Mouse (Mus musculus) 416B (cell line): ENCODE results near the gene Camta1.
A peak's percentile ranks its signal among the peaks of the same experiment; 100 is the strongest.

Experiments
- DNase-seq: peaks from one replicate; pipeline ENCODE4 v3.0.0; 2011; ENCODE audit warnings: low read depth

The Camta1 gene

DNA sequence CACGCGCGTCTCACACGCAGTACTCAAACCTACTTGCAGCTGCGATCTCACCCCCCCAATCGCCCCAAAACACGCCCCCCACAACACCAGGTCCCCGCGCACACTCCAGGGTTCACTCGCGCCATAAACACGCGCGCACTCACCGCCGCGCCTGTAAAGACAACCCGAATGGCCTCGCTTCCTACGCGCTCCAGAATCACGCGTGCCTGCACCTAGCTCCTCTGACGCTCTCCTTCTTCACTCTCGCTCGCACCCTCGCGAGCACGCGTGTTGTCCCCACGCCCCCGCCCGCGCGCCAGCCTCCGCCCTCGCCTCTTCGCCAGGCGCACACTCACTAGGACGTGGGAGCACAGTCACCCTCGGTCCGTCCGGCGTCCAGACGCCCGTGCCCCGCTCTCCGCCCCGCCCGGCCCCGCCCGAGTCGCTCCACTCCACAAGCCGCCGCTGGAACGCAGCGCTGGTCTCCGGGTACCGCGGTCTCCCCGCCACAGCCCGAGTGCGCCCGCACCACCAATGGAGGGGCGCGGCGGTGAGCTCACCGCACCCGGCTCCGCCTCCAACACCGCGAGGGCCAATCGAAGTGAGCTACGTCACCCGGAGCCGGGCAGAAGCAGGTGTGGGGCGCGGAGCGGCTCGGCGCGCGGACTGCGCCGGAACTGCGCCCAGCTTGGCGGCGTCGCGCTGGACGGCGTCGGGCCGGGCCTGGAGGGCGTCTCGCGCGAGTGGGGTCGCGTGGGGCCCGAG is 753.5 kb downstream of the Camta1 start:
- DNase-seq = no peak

DNA sequence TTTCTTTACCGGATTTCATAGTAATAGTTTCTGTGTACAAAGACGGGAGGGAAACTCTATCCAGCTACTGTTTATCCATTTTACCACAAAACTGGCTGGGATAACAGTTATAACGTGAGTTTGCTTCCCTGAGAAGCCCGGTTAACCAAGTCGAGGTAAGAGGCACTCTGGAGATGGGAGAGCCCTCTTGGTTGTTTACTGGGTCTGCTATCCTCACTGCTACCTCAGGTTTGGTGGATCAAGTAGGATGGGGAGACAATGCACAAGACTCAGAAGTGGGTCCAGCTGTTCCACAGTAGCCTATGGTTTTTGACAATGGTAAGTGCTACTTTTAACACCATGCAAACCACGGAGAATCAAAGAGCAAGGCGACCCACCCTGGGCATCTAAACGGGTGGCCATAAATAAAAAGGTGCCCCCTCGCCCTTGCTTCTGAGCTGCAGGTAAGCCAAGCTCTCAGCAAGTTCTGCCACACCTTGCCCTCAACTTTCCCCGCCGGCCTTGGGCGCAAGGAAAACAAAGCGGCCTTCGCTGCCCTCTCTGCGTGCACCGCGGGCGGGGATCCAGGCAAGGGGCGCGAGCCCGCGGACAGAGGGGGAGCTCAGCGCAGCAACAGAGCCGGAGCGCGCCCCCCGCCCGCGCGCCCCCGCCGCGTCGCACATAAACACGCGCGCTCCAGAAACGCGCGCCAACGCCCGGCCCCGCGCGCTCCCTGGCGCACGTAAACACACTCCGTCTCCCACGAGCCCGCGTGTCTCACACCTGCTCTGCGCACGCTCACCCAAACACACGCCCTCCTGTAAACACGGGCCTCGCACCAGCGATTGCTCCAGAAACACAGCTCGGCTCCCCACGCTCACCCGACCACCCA is 754.3 kb downstream of the Camta1 start:
- no peak for DNase-seq

DNA sequence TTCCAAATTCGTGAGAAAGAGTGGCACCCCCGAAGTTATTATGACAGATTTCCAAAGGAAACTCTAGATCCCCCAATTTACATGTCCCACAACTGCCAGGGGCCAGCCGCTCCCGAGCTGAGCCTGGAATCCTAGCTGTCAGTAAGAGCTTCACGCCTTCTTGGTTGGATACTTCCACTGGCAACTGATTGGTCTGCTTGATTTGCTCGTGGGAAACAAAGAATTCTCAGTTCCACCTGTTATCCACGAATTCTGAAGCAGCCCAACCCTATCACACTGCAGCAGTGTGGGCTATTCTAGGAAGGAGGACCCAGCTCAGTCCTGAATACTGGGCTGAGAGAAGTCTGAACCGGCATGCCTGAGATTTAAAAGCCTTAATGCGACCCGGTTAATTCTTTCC is 755.2 kb downstream of the Camta1 start:
- DNase-seq = no peak

DNA sequence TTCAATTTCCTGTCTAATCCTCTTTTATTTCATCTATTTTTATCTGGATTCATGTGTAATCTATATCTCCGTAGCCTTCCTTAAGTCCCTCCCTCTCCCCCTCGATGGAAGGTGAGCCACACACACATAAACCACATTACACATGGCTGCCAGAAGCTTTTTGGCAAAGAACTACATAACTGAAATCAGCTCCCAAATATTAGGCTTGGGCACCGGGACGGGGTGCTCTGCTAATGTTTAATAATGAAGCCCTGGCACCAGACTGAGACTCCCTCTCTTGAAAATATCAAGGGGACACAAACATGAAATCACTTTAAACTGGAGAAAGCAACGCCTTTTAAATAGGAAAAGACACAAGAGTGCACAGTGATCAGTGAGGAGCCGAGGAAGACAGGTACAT is 755.8 kb downstream of the Camta1 start:
- no peak for DNase-seq

DNA sequence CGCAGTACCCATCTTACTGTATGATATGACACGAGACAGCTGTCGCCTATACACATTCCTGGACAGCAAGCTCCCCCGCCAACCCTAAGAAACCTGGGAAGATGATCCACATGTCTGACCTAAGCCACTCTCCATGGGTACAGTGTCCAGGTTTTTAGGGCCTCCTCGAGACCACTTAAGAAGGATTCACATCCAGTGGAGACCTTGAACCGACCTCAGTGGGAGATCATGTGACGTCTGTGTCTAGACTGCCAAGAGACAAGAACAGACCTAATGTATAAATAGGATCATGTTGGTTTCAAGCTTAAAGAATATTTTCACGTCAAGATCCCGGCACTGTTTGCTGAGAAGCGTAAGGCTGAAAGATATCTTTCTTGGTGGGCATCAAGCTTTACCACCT is 757.5 kb downstream of the Camta1 start:
- DNase-seq = no peak

DNA sequence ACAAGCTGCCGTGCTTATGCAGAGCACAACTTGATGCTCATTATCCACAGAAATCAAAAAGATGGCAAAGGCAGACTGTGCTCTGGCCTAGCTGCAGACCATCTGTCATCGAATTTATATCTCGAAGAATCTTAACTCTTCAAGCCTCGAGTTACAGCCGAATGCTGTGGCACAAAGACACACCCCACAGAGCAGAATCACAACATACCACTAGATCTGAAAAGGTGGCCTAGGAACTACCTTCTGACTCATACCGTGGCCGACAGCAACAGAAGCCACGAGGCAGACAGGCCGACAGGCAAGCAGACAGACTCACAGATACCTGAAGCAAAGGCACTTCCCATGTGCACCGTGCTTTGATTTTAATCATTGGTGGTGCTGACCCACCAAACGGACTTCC is 758.0 kb downstream of the Camta1 start:
- DNase-seq = no peak

DNA sequence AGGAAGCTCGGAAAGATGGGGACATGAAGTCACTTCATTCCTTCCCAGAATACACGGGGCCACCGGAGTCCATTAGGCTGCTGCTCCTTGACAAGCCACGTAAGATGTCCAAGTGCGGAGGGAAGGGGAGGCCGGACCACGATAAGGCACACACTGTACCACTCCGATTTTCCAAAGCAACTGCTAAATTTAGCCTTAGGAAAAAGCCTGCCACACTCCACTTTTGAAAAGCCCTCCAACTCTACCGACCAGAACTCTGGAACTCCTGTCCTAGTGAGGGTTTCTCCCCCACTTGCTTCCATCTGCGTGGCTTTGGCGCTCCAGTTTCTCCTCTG is 764.6 kb downstream of the Camta1 start:
- no peak for DNase-seq

DNA sequence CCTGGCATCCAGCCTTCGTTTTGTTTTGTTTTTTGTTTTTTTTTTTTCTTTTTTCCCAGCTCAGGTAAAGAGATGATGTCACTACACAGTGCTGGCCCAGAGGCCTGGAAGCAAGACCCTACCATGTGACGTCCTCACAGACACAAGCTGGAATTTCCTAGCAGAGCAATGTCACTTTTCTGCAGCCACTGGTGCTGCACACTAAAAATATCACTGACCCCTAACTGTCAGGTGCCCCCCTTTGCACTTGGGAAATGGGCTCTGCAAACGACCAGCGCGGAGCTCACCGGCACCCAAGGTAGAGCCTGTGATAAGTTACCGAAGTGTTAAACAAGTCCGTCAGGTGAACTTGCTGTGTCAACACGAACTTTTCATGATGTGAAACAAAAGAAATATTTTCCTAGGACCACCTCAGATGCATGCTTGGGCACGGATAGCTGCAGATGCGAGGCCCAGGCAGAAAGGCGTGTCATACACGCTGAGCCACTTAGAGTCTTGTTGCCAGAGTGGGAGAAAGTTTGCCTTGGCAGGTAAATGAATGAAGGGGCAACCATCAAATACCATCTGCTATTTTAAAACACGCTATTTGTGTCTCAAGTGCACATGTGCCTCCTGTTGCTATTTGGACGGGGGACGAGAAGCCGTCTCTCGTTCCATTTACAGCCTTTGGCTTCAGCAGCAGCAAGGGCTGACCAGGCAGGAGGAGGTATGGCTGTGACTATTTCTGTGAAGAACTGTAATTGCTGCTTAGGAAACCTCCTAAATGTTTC is 765.2 kb downstream of the Camta1 start:
- DNase-seq = no peak

DNA sequence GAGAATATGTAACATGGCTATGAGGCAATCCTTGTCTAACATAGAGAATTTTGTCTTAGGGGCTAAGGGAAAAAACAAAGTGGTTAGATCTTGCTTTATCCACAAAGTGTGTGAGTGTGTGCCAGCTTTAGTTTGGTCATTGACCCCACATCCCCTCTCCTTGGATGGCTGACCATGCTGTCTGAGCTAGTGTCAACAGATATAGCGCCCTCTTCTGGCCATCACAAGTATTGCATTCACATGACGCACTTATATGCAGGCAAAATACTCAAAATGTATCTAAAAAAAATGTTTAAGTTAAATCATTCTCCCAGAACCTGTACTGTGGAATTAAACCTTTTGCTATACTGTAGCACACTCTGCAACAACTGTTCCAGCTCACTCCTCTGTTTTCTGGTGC is 766.5 kb downstream of the Camta1 start:
- peak; percentile 62 for DNase-seq

DNA sequence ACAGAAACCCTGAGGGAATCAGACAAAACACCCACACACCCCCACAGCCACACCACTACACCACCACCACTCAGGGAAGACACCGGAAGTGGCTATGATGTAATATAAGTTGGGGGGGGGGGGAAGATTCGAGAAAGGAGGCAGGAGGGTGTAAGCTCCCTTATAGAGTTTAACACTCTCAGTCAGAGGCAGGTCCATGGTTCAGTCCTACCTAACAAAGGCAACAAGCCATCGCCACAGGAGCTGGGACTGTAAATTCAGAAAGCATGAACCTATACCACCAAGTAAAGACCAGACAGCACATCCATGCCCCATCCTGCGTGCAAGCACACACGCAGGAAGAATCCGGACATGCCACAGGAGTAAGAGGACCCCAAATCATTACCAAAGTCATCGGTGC is 772.4 kb downstream of the Camta1 start, which contains the start of gene Gm13090:
Gene Gm13090 (plus strand): TSS at position 301 of the 400 bp plus-strand sequence.
- no peak for DNase-seq

DNA sequence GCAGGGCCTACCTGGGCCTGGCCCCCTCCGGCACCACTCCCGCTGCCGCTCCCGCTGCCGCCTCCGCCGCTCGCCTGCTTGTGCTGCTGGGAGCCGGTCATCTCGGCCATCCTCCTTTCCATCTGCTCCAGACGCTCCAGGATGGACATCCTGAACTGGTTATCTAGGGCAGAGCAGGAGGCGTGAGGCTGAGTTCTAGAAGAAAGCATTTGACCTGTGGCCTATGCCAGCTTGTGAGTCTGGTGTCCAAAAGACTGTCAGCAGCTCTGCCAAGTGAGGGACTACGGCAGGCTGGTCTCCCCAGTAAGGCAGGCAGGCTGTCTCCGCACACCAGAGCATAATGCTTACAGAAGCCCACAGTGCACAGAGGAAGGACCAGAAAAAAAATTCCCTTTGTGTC is 772.9 kb downstream of the Camta1 start:
- DNase-seq = no peak

DNA sequence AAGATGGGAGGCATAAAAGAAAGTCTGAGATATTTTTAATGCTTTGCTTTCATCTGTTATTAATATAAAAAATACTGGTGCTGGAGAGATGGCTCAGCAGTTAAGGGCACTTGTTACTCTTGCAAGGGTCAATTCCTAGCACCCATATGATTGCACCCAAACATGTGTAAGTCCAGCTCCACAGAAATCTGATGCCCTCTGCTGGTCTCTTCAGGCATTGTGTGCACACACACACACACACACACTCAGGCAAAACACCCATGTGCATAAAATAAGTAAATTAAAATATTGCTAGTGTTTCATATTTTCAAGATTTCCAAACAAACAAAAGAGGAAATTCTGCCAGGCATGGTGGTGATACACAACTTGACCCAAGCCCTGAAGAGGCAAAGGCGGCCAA is 774.3 kb downstream of the Camta1 start:
- no peak for DNase-seq

DNA sequence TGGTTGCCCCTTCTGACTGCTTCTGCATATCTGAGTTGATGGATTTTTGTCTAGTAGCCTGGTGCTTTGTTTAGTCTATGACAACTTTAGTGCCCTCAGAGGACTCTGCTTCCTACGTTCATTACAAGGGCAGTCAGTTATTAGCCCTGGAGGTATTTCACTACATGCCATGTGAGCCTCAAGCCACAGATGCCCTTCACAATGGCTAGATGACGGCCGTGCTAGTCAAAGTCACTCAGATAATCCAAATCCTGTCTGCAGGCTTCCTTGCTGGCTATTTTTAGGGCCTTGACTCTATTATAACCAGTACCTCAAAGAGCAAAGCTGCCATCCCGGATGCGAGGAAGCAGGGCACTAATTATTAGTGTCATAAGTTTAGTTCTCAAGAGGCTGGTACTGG is 778.6 kb downstream of the Camta1 start:
- no peak for DNase-seq

DNA sequence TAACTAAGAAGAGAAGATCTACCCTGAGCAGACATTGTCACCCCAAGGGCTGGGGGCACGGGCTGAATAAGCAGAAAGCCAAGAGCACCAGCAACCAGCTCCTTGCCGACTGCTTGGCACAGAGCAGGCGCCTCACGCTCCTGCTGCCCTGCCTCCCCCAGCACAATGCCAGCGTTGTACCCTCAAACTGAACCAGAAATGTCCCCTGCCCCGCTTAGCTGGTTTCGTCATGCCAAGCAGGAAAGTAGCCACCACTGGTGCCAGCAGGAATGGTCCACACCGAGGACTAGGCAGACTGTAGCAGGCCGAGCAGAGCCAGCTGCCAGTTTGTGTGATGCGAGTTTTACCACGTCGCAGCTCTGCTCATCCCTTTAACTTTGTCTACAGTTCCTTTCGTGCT is 779.7 kb downstream of the Camta1 start:
- DNase-seq = no peak

DNA sequence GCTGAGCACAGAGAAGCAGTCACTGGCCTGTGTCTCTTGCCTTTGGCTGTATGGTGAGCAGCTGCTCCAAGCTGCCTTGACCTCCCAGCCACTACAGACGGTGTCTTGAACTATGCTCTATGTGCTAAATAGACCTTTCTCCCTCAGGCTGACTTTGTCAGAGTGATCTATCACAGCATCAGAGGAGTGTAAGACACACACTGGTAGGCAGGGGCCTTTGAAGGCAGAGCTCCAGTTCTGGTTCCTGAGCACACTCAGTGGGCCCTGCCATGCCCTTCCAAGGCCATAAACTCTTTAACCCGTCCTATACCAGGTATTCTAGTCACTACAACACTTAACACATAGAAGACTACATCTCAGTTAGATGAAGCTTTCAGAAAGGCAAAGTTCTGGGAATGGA is 780.3 kb downstream of the Camta1 start:
- DNase-seq = no peak

DNA sequence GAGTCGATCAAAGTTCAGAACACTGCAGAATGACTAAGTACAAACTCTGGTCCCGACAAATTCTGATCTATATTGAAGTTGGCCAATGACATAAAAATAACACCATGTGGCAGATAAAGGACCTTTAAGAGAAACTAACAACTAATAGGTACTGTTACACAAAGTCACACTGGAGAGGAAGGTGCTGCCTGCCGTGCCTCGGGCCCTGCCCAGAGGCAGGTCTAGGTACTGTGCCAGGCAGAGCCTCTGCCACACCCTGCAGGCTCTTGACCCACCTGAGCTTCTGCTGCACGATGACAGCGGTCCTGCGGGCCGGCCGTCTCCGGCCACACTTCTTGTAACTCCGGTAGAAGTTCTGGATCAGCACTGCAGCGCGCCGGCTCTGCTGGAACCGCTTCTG is 786.9 kb downstream of the Camta1 start:
- no peak for DNase-seq

DNA sequence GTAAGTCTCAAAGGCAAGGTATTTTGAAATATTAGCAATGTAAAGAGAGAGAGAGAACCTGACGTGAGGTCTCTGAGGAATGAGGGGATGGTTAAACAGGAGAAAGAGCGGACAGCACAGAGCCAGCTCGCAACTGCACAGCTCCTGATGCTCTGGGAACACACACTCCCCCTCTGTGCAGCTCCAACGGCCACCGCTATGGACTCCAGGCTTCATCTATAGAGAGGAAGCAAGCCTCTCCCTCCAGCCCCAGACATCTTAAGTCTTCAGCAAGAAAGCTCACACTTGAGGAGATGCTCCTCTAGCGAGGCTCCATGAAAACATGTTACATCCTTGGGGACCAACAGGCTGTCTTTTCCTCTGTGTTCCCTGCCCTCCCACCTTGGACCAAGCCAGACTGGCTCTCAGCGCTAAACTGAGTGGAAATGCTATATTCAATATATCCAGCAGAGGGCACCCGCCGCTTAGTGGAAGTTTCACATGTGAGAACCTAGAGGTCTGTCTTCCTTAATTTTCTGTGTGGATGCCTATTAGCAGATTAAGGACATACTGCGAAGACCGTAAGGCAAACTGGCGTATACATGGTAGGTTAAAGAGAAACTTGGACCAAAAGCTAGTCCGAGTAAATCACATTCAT is 788.5 kb downstream of the Camta1 start:
- DNase-seq = peak; percentile 73

DNA sequence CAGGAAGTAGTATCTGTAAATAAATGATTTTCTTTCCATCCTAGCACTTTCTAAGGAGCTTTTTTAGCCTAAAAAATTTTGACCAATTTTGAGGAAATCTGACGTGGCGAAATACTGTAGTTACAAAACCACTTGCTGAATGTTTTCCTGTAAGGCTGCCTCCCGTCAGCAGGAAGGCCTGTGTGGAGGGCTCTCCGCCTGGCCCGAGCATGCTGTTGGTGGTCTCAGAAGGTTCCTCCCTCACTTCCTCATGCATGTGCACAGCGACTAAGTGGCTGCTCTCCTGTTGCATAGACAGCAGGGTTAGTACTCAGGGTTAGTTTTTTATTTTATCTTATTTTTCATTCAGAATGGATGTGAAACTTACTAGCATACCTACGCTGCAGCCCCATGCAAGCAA is 790.7 kb downstream of the Camta1 start:
- DNase-seq = peak; percentile 68

DNA sequence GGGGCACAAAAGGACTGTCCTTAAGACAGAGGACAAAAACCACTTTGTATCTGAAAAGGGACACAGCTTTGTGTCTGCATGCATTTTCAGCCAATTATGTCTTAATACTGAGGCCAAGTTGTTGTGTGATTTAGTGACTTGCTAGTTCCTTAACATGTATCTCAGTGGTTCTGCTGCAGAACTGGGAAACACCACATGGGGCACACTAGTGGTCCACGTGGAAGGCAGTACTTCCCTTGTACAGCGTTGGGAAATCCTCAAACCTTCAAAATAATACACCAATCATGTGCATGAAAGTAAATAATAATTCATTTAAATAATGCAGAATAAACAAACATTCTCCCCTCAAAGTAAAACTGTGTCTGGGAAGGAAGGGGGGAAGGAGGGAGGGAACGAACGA is 792.9 kb downstream of the Camta1 start:
- DNase-seq = peak; percentile 55

DNA sequence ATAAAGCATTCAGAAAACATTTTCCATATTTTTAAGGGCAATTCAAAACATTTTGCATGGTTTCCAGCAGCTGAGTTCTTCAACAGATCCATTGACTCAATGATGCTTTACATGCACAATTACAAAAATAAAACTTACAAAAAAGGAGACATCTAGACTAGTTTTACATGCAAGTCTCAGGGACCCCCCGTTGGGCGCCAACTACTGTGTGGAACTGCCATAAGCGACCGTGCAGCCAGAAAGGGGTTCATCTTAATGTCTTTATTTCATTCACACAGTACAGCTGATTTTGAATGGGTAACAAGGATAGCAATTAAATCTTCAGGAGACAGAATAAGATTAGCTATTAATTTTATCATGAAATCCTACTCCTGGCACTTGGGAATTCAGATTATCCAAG is 802.1 kb downstream of the Camta1 start:
- DNase-seq = no peak

DNA sequence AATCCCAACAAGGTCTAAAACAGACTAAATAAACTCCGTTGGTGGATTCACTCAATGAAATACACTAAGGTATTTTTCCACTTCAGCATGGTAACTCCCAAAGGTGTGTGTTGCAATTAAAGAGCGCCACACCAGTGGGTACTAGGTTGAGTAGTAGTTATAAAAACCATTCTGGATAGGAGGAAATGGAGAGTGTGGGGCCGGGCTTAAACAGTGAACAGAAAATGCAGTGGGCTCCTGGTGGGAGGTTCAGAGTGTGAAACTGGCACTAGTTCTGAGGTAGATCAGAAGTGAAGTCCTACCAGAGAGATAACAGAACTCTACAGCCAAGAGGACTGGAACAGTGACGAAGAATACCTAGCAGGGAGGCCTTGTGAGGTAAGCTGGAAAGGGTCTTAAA is 803.0 kb downstream of the Camta1 start:
- DNase-seq = no peak
